Mouse (Mus musculus) mesoderm, embryonic 11.5 days (tissue): Measurements from ENCODE around the gene Agpat4.
"Not testable (repeated sequence)": the region's sequence is repeated elsewhere in the genome, so short reads cannot be mapped to it uniquely, and the experiment has no call there.

ENCODE experiments used
- DNase-seq: peaks from one replicate; pipeline ENCODE4 v3.0.0-alpha.2; 2012; ENCODE audit warnings: low read depth, low spot score

The Agpat4 gene

GRCm38 (mm10) chr17:12187782-12188181 lies 69.3 kb downstream of the Agpat4 start:
- DNase-seq = no peak

GRCm38 (mm10) chr17:12195137-12195536 lies 76.6 kb downstream of the Agpat4 start:
- DNase-seq = peak; percentile 48

- no peak for DNase-seq
Observed at GRCm38 (mm10) chr17:12195604-12196003, 77.1 kb downstream of the Agpat4 start.

GRCm38 (mm10) chr17:12199933-12200332 lies 81.4 kb downstream of the Agpat4 start:
- DNase-seq = no peak

- no peak for DNase-seq
Observed at GRCm38 (mm10) chr17:12201086-12201485, 82.6 kb downstream of the Agpat4 start.

- peak; percentile 34 for DNase-seq
Observed at GRCm38 (mm10) chr17:12203414-12203897, 85.0 kb downstream of the Agpat4 start.

- DNase-seq = no peak
Observed at GRCm38 (mm10) chr17:12204246-12204645, 85.7 kb downstream of the Agpat4 start.

- no peak for DNase-seq
Observed at GRCm38 (mm10) chr17:12204689-12205014, 86.1 kb downstream of the Agpat4 start.

GRCm38 (mm10) chr17:12205015-12205693 lies 86.7 kb downstream of the Agpat4 start:
- no peak for DNase-seq

- DNase-seq = peak; percentile 57
Observed at GRCm38 (mm10) chr17:12205694-12206075, 87.2 kb downstream of the Agpat4 start.

- no peak for DNase-seq
Observed at GRCm38 (mm10) chr17:12206248-12206647, 87.7 kb downstream of the Agpat4 start.

- no peak for DNase-seq
Observed at GRCm38 (mm10) chr17:12207022-12207548, 88.6 kb downstream of the Agpat4 start.

- no peak for DNase-seq
Observed at GRCm38 (mm10) chr17:12209481-12209880, 91.0 kb downstream of the Agpat4 start.

- peak; percentile 88 for DNase-seq
Observed at GRCm38 (mm10) chr17:12210544-12211132, 92.1 kb downstream of the Agpat4 start.

- no peak for DNase-seq
Observed at GRCm38 (mm10) chr17:12211890-12212289, 93.4 kb downstream of the Agpat4 start.

GRCm38 (mm10) chr17:12212341-12212740 lies 93.8 kb downstream of the Agpat4 start:
- DNase-seq = no peak

- DNase-seq = no peak
Observed at GRCm38 (mm10) chr17:12213430-12213829, 94.9 kb downstream of the Agpat4 start.

- DNase-seq = no peak
Observed at GRCm38 (mm10) chr17:12216224-12216623, 97.7 kb downstream of the Agpat4 start.

GRCm38 (mm10) chr17:12221926-12222325 lies 103.4 kb downstream of the Agpat4 start:
- DNase-seq = no peak

- no peak for DNase-seq
Observed at GRCm38 (mm10) chr17:12223682-12224081, 105.2 kb downstream of the Agpat4 start.

GRCm38 (mm10) chr17:12224145-12224544 lies 105.6 kb downstream of the Agpat4 start:
- DNase-seq = no peak

- not testable (repeated sequence) for DNase-seq
Observed at GRCm38 (mm10) chr17:12224551-12224950, 106.0 kb downstream of the Agpat4 start.

- DNase-seq = no peak
Observed at GRCm38 (mm10) chr17:12225227-12225626, 106.7 kb downstream of the Agpat4 start.
